In the genomic region with DNA sequence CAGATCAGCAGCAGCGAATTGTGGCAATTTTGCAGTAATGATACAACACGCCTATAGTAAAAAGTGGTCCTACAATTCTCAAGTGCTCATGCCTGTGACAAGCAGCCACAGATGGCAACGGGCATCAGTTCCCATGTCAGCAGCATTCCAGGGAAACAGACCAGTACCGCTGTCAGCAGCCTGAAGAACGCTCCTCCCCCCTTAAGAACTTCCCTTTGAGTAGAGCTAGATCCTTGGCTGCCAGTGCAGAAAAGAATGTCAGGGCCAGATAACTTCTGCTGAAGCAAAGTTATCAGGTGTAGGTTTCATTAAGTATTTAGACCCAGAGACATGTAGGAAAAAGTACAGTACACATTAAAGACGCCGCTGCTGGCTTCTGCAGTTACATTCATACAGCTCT, we compare ENCODE assay signal across 1 mouse cellular context.
TF ChIP-seq lines count a peak whose summit lies in the region.

No protein-coding gene starts in this region.

TF ChIP-seq in MEL, 35 proteins besides CTCF, POLR2A, EP300 and RAD21:
- TF ChIP-seq POLR2AphosphoS2 (IDR thresholded peaks at IDR 0.05; ENCODE audit: low read length) (no peak), TCF12 (IDR thresholded peaks at IDR 0.05; ENCODE audit: low read depth, low read length) (0 out of 2 replicates have a peak, but pooled peaks have one; percentile 16), JUND (IDR thresholded peaks at IDR 0.05; ENCODE audit: low read depth, low read length) (no peak), ETS1 (IDR thresholded peaks at IDR 0.05; ENCODE audit: low read depth, low read length) (0 out of 2 replicates have a peak, but pooled peaks have one; percentile 12), GATA1 (IDR thresholded peaks at IDR 0.05; ENCODE audit: low read depth, low read length) (peak; percentile 57), ZNF384 (IDR thresholded peaks at IDR 0.05; ENCODE audit: low read depth, low read length) (no peak), BHLHE40 (IDR thresholded peaks at IDR 0.05; ENCODE audit: borderline replicate concordance, low read depth, low read length) (no peak)
